Mouse (Mus musculus) layer of hippocampus, postnatal 10 days (tissue): Measurements from ENCODE around the gene Tbc1d4. TPM values are rescaled to one million over a fixed set of nuclear protein-coding genes. Genes with fewer than 3 reads are reported as not detected.
A peak's percentile ranks its signal among the peaks of the same experiment; 100 is the strongest.
"Not testable (repeated sequence)": the region's sequence is repeated elsewhere in the genome, so short reads cannot be mapped to it uniquely, and the experiment has no call there.

Source experiments
- DNase-seq, 2 experiments: peaks; one replicate each; pipeline ENCODE4 v3.0.0; 2021; ENCODE audit warnings: low spot score in 2 of 2
- total RNA-seq, 2 experiments: library from RNA; stranded (reverse); gene quantifications; 2 replicates each; pipeline ENCODE4 v1.2.3; 2021

The Tbc1d4 gene
- total RNA-seq, 2 experiments from 2014 or later: 8.0 to 8.1 TPM

DNA sequence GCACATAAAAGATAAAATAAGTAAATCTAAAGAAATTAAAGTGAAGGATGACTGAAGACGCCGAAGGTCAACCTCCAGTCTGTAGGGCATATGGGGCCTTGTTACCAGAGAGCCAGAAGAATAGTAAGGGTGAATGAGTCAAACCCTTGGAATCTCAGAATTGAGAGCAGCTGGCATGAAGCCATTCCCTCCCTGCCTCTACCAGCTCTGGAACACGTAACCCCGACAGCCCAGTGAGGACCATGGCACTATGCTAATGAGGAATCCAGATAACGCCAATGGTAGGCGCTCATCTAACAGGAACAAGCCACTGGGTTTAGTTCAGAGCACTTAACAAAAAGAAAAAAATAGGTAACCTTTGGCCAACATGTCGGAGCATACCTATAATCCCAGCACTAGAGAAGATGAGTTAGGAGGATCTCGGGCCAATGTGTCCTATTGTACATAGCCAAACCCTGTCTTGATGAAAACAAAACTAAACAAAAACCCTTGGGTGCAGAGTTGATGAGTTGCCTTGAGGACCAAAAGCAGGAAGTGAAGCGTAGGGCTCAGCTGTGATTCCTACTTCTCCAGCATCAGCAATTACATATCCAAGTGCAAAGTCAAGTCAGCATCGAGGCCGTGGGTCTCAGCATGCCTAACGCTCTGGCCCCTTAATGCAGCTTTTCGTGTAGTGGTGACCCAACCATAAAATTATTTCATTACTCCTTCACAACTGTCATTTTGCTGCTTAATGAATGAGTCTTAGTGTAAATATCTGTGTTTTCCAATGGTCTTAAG, 13.5 kb downstream of the Tbc1d4 start:
- no peak for DNase-seq

- no peak for DNase-seq
These were observed 15.0 kb downstream of the Tbc1d4 start for GRCm38 (mm10) chr14:101594001-101594400.

DNA sequence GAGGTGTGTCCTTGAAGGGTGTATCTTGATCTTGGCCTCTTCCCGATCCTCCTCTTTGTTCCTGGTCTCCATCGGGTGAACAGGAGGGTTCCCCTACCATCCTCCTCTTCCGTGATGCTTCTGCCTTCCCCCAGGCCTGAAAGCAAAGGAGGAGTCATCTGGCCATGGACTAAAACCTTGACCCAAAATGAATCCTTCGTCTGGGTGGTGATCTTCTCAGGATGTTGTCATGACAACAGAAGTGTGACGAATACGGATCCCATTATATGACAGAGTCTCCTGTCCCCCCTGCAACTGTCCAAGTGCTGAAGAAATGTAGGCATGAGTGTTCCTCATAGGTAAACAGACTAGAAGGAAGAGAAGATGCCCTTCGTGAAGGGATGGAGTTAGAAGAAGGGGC, 15.7 kb downstream of the Tbc1d4 start:
- no peak for DNase-seq

GRCm38 (mm10) chr14:101591101-101591500, 17.9 kb downstream of the Tbc1d4 start:
- peak; percentile 25 to 28 for DNase-seq

GRCm38 (mm10) chr14:101588209-101588991, 20.6 kb downstream of the Tbc1d4 start:
- DNase-seq: not testable (repeated sequence)

GRCm38 (mm10) chr14:101587366-101588040, 21.5 kb downstream of the Tbc1d4 start:
- DNase-seq: not testable (repeated sequence)

- no peak for DNase-seq
These were observed 22.9 kb downstream of the Tbc1d4 start for GRCm38 (mm10) chr14:101586096-101586495.

DNA sequence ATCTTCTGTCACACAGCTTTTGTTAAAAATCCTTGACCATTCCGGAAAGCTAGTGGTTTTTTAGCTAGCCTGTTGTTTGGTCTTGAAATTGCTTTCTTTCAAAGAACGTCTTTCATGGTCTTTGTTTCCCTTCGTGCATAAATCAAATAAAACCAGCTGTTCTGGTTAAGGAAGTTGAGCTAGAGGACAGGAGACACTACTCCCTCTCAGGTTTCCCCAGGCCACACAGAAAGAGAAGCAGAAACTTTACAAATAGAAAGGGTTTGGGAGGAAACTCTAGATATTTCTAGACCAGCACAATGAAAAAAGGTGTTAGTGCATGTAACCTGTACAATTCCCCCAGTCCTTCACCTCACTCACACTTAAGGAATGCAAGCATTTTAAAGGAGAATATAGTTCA, 33.3 kb downstream of the Tbc1d4 start:
- DNase-seq: no peak

DNA sequence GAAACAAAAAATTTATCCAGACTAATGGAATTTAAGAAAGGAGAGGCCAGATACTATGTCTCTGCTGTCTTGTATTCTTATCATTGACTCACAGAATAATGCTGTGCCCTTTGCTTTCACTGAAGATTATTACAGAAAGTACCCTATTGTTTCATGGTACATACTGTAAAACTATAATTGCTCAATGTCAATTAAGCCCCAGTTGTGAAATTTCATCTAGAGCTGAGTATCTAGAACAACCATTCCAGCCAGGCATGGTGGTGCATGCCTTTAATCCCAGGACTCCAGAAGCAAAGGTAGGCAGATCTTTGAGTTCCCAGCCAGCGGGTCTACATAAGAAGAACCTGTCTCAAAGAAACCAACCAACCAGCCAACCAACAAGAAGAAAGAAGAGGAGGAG, 34.5 kb downstream of the Tbc1d4 start:
- DNase-seq: no peak

GRCm38 (mm10) chr14:101573107-101573614, 35.8 kb downstream of the Tbc1d4 start:
- DNase-seq: no peak

- DNase-seq: no peak
These were observed 40.2 kb downstream of the Tbc1d4 start for GRCm38 (mm10) chr14:101568828-101569227.

GRCm38 (mm10) chr14:101566717-101567116, 42.3 kb downstream of the Tbc1d4 start:
- no peak for DNase-seq

DNA sequence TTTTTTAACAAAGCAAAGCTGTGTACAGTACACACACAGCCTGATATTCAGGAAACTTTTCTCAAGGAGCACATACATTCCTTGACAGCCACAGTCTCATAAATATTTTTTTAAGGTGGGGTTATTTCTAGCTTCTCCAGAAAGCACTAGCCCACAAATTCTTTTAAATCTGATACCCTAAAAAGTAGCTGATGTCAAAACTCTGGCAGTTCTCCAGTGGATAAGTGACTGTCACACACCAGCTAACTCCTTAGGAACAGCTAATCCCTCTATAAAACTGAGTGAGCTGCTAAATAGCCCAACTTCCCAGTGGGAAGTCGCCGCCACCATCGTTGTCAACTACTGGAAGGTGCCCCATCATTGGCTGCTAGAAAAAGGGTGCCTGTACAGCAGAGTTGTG, 43.3 kb downstream of the Tbc1d4 start:
- no peak for DNase-seq

- DNase-seq: peak; percentile 13 to 30
These were observed 47.7 kb downstream of the Tbc1d4 start for GRCm38 (mm10) chr14:101561251-101561701.

GRCm38 (mm10) chr14:101559446-101559845, 49.5 kb downstream of the Tbc1d4 start:
- DNase-seq: no peak

GRCm38 (mm10) chr14:101548885-101549573, 60.0 kb downstream of the Tbc1d4 start:
- no peak for DNase-seq

- no peak for DNase-seq
These were observed 67.1 kb downstream of the Tbc1d4 start for GRCm38 (mm10) chr14:101541863-101542262.

DNA sequence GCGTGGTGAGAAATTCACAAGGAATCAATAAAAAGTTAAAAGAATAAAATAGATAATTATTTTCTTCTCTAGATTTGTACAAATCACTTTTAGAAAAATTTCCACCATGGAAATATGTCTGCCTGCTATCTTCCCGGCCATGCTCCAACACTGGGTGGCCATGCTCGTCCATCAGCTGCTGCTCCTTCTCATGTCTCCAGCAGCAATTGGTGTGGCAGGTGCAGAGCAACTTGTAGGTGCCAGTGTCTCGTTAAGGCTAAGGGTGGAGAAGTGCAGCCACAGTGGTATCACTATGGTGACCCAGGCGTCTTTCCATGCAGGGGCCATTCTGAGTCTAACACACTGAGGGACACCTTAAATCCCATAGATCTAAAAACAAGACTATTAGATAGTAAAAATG, 67.8 kb downstream of the Tbc1d4 start:
- no peak for DNase-seq

DNA sequence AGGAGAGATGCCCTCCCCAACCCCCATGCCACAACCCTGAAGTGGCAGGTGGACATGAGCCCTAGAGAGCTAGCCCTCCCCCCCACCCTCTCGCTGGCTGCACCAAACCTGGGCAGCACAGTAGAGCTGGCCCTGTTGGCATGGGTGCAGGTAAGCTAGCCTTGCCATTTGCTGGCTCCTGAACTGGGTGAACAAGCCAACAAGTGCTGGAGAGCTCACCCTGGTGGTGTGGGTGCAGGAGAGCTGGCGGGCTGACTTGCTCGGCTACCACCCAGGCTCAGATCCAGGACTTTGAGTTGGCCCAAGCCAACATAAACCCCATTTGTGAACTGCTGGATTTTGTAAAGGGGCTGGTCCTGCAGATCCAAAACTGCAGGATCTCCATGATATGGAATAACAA, 68.5 kb downstream of the Tbc1d4 start:
- peak; percentile 14 to 39 for DNase-seq

- DNase-seq: no peak
These were observed 71.1 kb downstream of the Tbc1d4 start for GRCm38 (mm10) chr14:101537906-101538305.

GRCm38 (mm10) chr14:101537413-101537812, 71.6 kb downstream of the Tbc1d4 start:
- no peak for DNase-seq
